Mouse (Mus musculus): ENCODE results near the gene Ntm. TPM values are rescaled to one million over a fixed set of nuclear protein-coding genes. Genes with fewer than 3 reads are reported as not detected.

The Ntm gene
- total RNA-seq, 2 experiments from 2014 or later, result 2.2 to 2.7 TPM

DNA sequence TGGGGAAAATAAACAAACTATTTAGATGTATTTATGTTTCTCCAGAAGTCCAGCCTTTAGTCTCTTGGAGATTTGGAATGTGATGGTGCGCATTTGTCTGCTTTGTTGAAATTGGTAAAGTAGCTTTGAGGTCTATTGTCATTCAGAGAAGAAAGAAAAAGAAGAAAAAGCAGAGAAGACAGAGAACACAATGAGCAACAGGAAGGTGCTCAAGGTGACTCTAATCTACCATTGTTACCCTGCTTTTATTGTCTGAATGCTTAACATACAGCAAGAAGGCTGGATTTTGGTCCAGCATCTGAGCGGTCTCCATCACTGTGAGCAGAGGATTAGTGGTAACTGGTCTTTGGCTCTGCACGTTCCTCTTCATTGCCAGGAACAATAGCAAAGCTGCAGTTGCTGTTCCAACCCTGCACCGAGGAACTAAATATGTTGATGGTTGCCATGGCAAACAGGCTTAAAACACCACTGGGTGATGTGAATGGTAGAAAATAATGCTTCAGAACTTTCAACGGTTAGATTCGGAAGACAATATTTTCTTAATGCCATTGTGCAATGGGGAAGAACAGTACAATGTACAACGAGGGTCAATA is 350.8 kb downstream of the Ntm start:
- no peak for DNase-seq (ENCODE audit: low spot score)
- intact Hi-C loops (cut with DNase I), result no loop called here

DNA sequence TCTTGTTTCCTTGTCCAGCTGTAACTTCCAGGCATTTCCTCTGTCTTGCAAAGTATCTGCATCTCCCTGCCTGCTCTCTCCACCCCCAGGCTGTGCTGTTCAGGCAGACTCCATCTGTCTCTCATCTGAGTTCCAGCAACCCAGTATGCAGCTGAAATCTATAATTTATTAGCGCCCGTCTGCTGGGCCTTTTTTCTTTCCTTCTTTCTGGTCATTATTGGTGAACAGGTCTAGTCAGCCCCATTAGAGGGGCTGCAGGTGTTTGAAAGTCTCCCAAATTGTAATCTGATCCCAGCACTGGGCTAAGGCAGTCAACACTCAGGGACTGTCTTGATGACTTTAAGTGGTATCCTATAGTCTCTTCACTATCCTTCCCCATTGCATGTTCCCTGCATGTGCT is 352.1 kb downstream of the Ntm start:
- DNase-seq (ENCODE audit: low spot score), result no peak
- intact Hi-C loops (cut with DNase I), result no loop called here

DNA sequence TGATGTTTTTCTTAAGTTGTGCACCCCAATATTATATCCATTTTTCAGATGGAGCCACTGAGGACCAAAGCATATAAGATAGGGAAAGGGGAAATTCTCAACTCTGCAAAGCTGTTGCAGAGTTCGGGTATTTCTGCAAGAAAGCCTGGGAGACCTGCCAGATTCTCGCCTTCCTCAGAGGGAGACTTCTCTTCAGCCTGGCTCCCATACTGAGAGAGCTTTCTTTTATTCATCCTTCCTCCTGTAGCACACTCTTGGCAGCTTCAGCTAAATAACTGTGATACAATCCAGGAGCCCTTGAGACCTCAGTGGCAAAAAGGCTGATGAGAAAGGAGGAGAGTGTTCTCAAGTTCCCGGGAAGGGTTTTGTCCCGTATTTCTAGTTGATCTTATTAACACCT is 365.3 kb downstream of the Ntm start:
- DNase-seq (ENCODE audit: low spot score), result no peak
- intact Hi-C loops (cut with DNase I), result no loop called here

DNA sequence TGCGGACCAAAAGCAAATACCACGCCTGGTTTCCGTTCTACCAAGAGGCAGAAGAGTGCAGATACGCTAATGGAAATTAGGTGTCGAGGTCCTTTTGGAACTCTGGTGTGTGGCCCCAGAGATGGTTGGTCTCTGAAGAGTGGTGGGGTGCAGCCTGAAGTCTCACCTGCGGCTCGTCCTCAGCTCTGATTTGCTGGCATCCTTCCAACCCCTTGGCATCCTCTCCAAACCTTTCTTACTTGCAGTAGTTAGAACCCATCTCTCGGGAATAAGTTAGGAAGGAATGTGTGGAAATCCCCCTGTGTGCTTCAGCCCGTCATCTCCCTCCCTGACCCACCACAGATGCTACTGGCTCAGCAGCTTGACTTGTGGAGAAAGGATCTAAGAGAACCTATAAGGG is 367.6 kb downstream of the Ntm start:
- intact Hi-C loops (cut with DNase I), result no loop called here
- DNase-seq (ENCODE audit: low spot score), result no peak

GRCm38 (mm10) chr9:29594537-29595294 is 368.2 kb downstream of the Ntm start:
- intact Hi-C loops (cut with DNase I), result no loop called here
- DNase-seq (ENCODE audit: low spot score), result no peak

DNA sequence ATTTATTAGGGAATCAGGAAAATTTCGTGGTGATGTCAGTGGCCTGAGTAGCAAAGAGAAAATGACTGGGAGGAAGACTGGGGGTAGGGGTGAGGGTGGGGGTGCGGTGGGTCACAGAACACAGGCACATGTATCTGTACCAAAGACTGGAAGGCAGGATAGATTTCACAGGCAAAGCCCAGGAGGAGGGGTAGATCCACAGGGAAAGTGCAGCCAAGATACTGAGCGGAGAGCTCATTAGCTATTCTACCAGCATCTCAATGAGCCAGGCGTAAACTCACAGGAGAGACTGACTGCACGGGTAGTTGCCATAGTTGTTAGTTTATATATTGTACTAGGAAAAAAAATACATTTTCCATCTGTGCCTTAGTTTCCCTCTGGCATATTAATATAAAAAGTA is 375.6 kb downstream of the Ntm start:
- intact Hi-C loops (cut with DNase I), result loop anchor here (10.0 kb wide), 1 partner anchor 383 kb away; no protein-coding TSS in a partner anchor
- no peak for DNase-seq (ENCODE audit: low spot score)

DNA sequence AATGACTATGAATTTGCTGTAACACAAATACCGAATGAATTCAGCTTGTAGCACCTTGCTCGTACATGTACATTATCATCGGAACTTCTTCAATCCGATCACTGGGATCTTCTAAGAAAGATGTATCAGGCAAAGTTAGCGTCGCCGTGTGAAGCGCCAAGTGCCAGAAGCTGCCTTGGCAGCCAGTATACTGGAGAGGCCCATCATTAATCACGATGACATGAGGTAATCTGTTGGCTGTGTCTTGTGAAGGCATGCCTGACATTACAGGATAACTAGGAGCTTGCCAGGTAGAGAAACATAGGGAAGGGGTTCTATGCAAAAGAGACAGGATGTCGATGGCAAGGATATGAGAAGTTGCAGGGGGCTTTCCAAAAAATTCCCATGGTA is 376.6 kb downstream of the Ntm start:
- intact Hi-C loops (cut with DNase I), result loop anchor here (10.0 kb wide), 1 partner anchor 382 kb away; no protein-coding TSS in a partner anchor
- no peak for DNase-seq (ENCODE audit: low spot score)

- DNase-seq (ENCODE audit: low spot score), result no peak
- intact Hi-C loops (cut with DNase I), result loop anchor here (10.0 kb wide), 1 partner anchor 381 kb away; no protein-coding TSS in a partner anchor
Measured at GRCm38 (mm10) chr9:29585746-29586380, 377.1 kb downstream of the Ntm start.

DNA sequence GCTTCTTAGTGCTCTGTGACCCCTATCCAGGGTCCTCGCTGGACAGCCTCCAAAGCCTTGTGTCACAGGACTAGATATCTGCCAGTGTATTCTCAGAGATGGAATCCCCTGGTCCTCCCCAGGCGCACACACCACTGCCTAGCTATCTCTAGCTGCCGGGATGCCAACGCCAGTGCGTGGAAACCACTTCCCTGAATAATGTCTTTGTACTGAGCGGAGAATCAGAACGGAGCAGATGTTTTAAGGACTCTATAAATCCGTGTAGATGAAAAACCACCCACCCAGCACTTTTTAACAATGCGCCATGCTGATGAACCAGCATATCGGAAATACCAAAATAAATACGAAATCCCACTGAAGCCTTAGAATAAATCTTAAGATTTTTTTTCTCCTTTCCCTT is 384.7 kb downstream of the Ntm start:
- intact Hi-C loops (cut with DNase I), result no loop called here
- DNase-seq (ENCODE audit: low spot score), result no peak

DNA sequence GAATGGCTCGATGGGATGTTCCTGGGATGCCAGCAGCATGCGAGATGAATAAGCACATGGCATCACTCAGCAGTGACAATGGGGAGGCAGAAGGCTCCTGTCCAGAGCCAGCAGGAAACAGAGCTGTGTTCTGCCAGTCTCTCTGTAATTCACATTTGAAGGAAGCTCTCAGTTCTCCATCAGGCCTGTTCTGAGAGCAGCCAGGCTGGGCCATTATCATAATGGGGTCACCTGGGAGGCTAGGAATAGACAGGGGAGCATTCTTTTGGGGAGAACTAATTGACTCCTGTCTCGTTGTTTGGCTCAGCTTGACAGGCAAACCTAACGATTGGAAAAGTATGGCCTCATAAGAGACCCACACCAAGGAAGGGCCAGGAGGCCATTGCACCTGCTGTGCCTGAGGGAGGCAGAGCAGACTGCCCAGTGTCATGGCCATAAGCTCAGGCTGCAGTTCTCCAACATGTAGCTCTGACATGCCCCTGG is 386.8 kb downstream of the Ntm start:
- intact Hi-C loops (cut with DNase I), result no loop called here

GRCm38 (mm10) chr9:29574548-29574947 is 388.4 kb downstream of the Ntm start:
- no peak for DNase-seq (ENCODE audit: low spot score)
- intact Hi-C loops (cut with DNase I), result no loop called here

More for the DNA sequence above, 386.8 kb downstream of the Ntm start:
- no peak for DNase-seq (ENCODE audit: low spot score)

DNA sequence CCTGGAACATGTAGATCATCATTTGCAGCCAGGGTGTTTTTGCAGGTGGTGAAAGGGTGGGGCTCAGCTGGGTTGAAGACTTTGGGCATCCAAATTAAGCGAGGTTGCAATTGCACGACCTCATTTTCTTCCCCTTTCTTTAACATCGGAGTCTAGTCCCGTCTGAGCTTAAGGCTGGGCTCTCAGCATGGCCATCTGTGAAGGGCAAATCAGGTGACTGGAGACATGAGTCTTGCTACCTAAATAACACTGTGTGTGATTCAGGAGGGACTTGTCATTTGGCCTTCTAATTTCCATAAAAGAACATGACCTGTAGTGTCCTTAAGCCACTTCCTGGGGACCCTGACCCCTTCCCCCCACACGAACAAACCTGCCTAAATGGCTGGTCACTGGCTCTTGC is 394.4 kb downstream of the Ntm start:
- intact Hi-C loops (cut with DNase I), result no loop called here
- no peak for DNase-seq (ENCODE audit: low spot score)

DNA sequence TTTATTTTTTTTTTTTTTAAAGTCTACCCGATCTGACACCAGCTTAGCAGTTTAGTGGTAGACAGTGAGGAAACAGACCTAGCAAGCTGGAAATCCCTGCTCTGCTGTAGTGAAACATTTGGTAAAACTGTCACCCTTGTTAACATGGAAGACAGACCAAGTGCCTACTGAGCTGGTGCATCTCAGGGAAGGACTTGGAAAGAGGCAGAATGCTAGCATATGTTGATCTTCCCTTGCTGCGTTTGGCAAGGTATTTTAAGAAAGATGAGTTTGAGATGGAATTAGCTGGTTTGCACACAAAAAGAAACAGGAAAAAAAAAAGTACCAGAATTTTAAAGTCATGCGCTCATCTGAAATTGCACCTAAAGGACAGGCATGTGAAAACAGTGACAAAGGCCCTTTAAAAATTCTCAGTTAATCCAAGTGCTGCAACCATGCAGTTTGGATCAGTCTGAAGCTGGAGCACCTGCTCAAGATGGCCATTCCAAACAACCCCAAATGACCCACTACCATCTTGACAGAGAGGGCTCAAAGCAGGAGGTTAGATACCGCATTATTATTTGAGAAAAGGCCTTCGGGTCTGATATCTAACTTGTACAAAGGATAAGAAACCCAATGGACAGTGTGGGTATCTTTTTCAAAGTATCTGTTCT is 400.4 kb downstream of the Ntm start:
- no peak for DNase-seq (ENCODE audit: low spot score)
- intact Hi-C loops (cut with DNase I), result no loop called here

DNA sequence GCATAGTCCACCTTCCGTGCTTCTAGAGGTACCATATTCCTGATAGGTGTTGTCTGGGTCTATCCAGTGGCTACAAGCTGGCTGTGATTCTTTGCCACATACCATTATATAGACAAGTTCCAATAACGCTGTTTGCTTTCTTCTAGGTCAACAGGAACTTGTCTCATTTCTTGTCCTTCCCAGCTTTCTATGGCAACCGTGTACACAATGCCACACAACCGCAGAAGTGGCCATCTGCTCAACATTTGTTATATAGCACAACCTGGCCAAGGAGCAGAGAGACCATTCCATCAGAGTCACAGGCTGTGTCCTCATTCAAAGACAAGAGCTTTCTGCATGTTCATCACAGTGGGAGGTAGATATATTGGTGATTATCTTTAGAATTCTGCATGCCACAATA is 404.0 kb downstream of the Ntm start:
- intact Hi-C loops (cut with DNase I), result no loop called here
- no peak for DNase-seq (ENCODE audit: low spot score)

GRCm38 (mm10) chr9:29550582-29550981 is 412.4 kb downstream of the Ntm start:
- intact Hi-C loops (cut with DNase I), result no loop called here
- DNase-seq (ENCODE audit: low spot score), result no peak

GRCm38 (mm10) chr9:29550107-29550506 is 412.8 kb downstream of the Ntm start:
- intact Hi-C loops (cut with DNase I), result no loop called here
- DNase-seq (ENCODE audit: low spot score), result no peak

- intact Hi-C loops (cut with DNase I), result no loop called here
- no peak for DNase-seq (ENCODE audit: low spot score)
Measured at GRCm38 (mm10) chr9:29536415-29536814, 426.5 kb downstream of the Ntm start.

DNA sequence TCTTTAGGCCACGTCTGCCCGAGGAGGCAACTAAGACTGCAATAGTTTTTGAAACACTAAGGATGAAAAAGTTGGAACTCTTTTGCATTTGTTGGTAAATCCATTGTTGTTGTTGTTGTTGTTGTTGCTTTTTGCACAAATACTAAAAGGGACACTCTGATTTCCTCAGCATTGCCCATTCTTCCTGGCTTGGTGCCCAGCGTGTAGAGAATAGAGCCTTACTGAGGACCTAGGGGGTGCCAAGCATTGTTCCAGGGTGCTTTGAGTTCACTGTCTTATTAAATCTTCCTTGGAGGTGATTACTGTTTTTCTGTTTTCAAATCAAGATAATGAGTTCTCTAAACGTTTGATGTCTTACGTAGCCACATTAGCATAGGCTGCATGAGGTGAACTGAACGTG is 428.2 kb downstream of the Ntm start:
- DNase-seq (ENCODE audit: low spot score), result no peak

DNA sequence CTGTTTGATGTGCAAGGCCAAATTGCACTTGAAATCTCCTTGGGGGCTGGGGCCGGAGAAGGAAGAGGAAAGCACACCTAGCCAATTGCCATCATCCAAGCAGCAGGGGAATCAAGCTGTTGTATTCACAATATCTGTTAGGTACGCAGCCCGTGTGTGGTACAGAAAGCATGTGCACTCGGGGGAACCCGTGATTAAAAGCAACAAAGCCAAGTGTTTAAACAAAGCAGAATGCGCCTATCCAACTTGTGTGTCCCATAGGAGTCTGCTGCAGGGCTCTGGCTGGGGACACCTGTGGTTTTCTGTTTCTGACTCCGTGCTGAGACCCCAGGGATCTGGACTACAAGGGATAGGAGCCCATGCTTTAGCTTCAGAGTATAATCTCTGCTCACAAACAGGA is 428.6 kb downstream of the Ntm start:
- intact Hi-C loops (cut with DNase I), result no loop called here
- DNase-seq (ENCODE audit: low spot score), result no peak

More for the DNA sequence above, 428.2 kb downstream of the Ntm start:
- intact Hi-C loops (cut with DNase I), result no loop called here

- no peak for DNase-seq (ENCODE audit: low spot score)
- intact Hi-C loops (cut with DNase I), result no loop called here
Measured at GRCm38 (mm10) chr9:29533556-29533955, 429.4 kb downstream of the Ntm start.
